Mouse (Mus musculus) embryonic facial prominence, embryonic 12.5 days (tissue): ENCODE measurements at regions not wholly inside any gene's neighbourhood (a gene's known extent, or its start where the extent isn't known, plus 50 kb on each side); places are given as distances from the start of the nearest gene placed in this dataset.

Source experiments
- ATAC-seq: fragments of 200-750 bp; cut with Nextera tagmentation; 2 replicates; pipeline ENCODE4 v1.8.0; 2017; ENCODE audit not compliant: insufficient number of reproducible peaks, insufficient read depth, low FRiP score, low TSS enrichment
- H3K27ac ChIP-seq: fragments of 300-500 bp; sonication (generic); 2 replicates; pipeline ENCODE4 v1.5.1; 2016; ENCODE audit warnings: mild to moderate bottlenecking
- H3K27me3 ChIP-seq: fragments of 300-500 bp; sonication (generic); 2 replicates; pipeline ENCODE4 v1.6.1; 2016; ENCODE audit warnings: mild to moderate bottlenecking, moderate library complexity
- H3K36me3 ChIP-seq: fragments of 300-500 bp; sonication (generic); 2 replicates; pipeline ENCODE4 v1.6.1; 2016; ENCODE audit warnings: mild to moderate bottlenecking
- H3K4me1 ChIP-seq: fragments of 300-500 bp; sonication (generic); 2 replicates; pipeline ENCODE4 v1.6.1; 2016
- H3K4me2 ChIP-seq: fragments of 300-500 bp; sonication (generic); replicated peaks from 2 replicates; pipeline ENCODE4 v1.6.1; 2016; ENCODE audit warnings: mild to moderate bottlenecking, moderate library complexity
- H3K4me3 ChIP-seq: fragments of 300-500 bp; sonication (generic); 2 replicates; pipeline ENCODE4 v1.5.1; 2016; ENCODE audit warnings: mild to moderate bottlenecking
- H3K9ac ChIP-seq: fragments of 300-500 bp; sonication (generic); 2 replicates; pipeline ENCODE4 v1.6.1; 2016; ENCODE audit warnings: mild to moderate bottlenecking, moderate library complexity
- H3K9me3 ChIP-seq: fragments of 300-500 bp; sonication (generic); 2 replicates; pipeline ENCODE4 v1.6.1; 2016; ENCODE audit warnings: mild to moderate bottlenecking, moderate library complexity
- WGBS: fragments of 180-500 bp; shearing (Covaris S2); methylation state at CpG from one replicate; pipeline ENCODE4 v1.1.7; 2016; 5-methylcytosine and 5-hydroxymethylcytosine counted together

DNA sequence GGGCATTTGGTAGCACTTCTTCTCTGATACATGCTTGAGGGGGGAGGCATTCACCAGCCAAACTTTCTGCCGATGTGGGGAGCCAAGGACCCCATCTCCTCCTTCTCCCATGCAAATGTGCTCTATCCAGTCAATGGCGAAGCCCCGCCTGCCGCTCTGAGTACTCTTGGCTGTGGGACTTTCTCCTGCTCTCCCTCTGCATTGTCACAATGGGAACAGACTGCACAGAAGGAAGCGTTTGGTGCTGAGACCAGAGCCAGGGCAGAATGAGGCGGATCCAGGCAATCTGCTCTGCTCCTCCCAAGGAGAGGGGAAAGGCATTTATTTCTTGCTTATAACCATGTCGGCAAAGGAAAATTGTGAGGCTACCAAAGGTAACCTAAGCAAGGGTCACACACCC lies 123.1 kb downstream of the Sec61b start:
- WGBS, result 76% methylated on average over 7 of the region's 7 CpGs
- H3K4me3 ChIP-seq, result no peak overlapping the region
- H3K9me3 ChIP-seq, result no peaks in the 10 kb centered on the region
- H3K36me3 ChIP-seq, result no peaks in the 10 kb centered on the region
- no peak overlapping the region for H3K9ac ChIP-seq
- H3K4me1 ChIP-seq, result peaks cover 3% of the 10 kb centered on the region
- H3K4me2 ChIP-seq, result no peak overlapping the region
- 0 out of 2 replicates have a peak, but pooled peaks cover 2% of the 10 kb centered on the region for H3K27me3 ChIP-seq
- no peak overlapping the region for H3K27ac ChIP-seq
- no peak for ATAC-seq

DNA sequence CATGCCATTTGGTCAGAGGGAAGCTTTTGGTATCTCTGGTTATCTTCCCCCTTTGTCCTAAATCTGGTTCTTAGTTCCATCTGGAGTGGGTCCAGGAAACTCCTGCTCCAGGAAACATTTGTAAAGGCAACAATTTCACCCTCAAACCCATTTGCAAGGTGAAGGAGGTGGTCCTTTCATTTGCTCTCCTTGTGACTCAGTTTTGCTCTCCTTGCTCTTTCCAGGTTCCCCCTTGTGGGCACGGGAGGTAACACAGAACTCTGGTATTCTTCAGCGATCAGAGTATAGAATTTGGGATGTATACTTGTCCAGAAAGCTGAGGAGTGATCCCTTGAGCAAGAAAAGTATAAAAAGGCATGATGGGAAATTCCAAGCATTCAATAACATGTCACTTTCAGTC lies 123.8 kb downstream of the Sec61b start:
- no peak overlapping the region for H3K4me2 ChIP-seq
- WGBS, result 33% methylated on average over 2 of the region's 2 CpGs
- no peaks in the 10 kb centered on the region for H3K9me3 ChIP-seq
- H3K9ac ChIP-seq, result no peak overlapping the region
- H3K4me1 ChIP-seq, result peaks cover 9% of the 10 kb centered on the region
- ATAC-seq, result no peak
- H3K4me3 ChIP-seq, result no peak overlapping the region
- H3K27ac ChIP-seq, result no peak overlapping the region
- no peaks in the 10 kb centered on the region for H3K36me3 ChIP-seq
- H3K27me3 ChIP-seq, result 0 out of 2 replicates have a peak, but pooled peaks cover 2% of the 10 kb centered on the region

DNA sequence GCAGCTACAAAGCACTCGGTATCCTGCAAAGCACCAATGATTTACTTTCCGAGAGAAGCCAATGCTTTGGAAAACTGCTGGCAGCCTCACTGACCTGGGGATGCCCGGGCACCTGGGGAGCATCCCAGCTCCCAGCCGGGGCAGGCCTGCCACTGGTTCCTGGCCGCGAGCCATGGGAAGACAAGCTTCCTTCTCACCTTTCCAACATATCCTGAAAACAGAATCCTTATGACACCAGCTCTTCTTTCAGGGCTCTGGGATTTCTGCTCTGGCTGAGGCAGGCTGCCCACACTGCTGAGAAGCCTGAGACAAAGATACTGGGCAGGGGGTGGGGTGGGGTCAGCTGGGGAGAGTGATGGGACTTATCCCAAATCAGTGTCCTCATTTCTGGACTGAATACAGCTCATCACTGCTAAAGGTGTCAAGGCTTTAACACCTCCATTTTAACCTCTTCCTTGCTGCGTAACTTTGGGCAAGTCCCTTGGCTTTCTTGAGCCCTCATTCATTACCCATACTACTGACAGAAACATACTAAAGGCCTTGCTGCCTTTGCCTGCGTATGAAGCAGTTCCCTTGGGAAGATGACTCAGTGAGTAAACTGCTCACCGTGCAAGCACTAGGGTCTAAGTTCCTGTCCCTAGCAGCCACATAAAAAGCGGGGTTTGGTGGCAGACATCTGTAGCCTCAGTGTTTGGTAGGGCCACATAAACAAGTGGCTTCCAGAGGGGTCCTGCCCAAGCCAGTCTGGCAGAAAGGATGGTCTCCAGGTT lies 127.0 kb downstream of the Sec61b start:
- H3K9me3 ChIP-seq, result no peaks in the 10 kb centered on the region
- no peak overlapping the region for H3K27ac ChIP-seq
- peaks cover 21% of the 10 kb centered on the region for H3K4me1 ChIP-seq
- no peaks in the 10 kb centered on the region for H3K27me3 ChIP-seq
- no peak overlapping the region for H3K4me2 ChIP-seq
- 74% methylated on average over 10 of the region's 10 CpGs for WGBS
- ATAC-seq, result no peak
- H3K36me3 ChIP-seq, result no peaks in the 10 kb centered on the region
- no peak overlapping the region for H3K4me3 ChIP-seq
- no peak overlapping the region for H3K9ac ChIP-seq

DNA sequence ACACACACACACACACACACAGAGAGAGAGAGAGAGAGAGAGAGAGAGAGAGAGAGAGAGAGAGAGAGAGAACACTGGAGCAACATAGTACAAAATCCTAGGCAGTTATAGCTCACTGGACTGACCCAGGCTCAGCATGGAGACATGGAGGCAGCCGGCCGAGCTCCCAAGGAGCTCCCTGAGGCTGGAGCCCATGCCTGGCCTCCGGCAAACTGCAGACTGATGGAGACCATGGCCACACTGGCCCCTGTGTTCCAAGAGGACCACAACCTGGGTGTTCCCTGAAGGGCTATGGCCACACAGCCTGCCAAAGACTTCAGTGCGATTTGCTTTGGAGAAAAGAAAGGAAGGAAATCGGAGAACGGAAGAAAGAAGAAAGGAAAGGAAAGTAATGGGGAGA lies 128.9 kb downstream of the Sec61b start:
- H3K27ac ChIP-seq, result peak overlapping the region; percentile 84
- 34% methylated on average over 6 of the region's 6 CpGs for WGBS
- H3K27me3 ChIP-seq, result no peaks in the 10 kb centered on the region
- H3K4me1 ChIP-seq, result peaks cover 21% of the 10 kb centered on the region
- H3K4me2 ChIP-seq, result peak overlapping the region; percentile 49
- H3K4me3 ChIP-seq, result peak overlapping the region; percentile 27
- H3K9me3 ChIP-seq, result no peaks in the 10 kb centered on the region
- H3K36me3 ChIP-seq, result no peaks in the 10 kb centered on the region
- ATAC-seq, result 0 out of 2 replicates have a peak, but pooled peaks have one; percentile 48
- peak overlapping the region; percentile 34; the same call in 1 of the 2 replicates for H3K9ac ChIP-seq

DNA sequence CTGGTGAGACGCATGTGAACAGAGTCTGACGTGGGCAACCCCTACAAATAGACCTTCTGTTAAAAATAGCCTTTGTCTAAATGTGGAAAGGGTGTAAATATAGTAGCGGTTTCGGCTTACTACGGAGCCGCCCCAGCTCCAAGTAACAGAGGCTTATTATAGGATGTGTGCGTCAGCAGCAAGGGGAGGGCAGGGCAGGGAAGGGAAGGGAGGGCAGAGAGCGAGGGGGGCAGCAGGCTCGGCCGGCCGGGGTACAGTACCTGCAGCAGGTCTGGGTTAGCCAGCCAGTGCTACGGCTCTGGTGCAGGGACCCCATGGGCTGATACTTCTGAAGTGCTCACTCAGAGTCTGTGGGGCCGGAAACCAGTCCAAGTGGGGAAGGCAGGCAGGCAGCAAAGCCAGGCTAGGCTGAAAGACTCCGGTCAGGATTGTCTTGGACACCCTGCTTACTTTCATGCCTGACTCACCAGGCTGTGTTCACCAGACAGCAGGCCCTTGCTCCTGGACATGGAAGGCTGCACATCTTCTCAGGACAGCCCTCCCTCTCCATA lies 129.5 kb downstream of the Sec61b start:
- peak; percentile 78 for ATAC-seq

DNA sequence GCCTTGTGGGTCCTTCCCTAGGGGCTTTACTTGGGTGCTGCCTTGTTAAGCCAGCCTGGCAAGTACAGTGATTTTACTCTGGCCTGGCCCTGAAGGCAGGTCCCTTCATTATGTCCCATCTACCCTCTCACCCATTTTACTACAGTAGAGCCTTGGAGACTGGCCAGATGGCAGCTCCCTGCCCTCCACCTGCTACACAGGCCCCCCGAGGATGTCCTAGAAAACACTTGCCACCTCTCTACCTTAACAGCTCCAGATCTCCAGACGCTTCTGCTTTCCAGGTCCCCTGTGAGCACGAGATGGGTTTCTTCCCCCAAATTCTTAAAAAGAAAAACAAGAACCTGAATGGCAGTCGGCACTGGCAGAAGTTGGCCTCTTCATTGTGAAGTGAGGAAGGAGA lies 131.2 kb downstream of the Sec61b start:
- Histone ChIP-seq H3K4me1 (peaks cover 25% of the 10 kb centered on the region), H3K36me3 (no peaks in the 10 kb centered on the region), H3K4me3 (no peak overlapping the region), H3K27ac (no peak overlapping the region), H3K4me2 (no peak overlapping the region), H3K9me3 (no peaks in the 10 kb centered on the region), H3K27me3 (no peaks in the 10 kb centered on the region), H3K9ac (no peak overlapping the region)
- no peak for ATAC-seq
- WGBS, result 85% methylated on average over 4 of the region's 4 CpGs

More for the DNA sequence above, 129.5 kb downstream of the Sec61b start:
- Histone ChIP-seq H3K9me3 (no peaks in the 10 kb centered on the region), H3K36me3 (no peaks in the 10 kb centered on the region), H3K9ac (peak overlapping the region; percentile 34; the same call in 1 of the 2 replicates), H3K27me3 (no peaks in the 10 kb centered on the region), H3K4me1 (peaks cover 21% of the 10 kb centered on the region), H3K4me2 (peak overlapping the region; percentile 49), H3K27ac (peak overlapping the region; percentile 84), H3K4me3 (peak overlapping the region; percentile 27)
- 20% methylated on average over 14 of the region's 14 CpGs for WGBS

DNA sequence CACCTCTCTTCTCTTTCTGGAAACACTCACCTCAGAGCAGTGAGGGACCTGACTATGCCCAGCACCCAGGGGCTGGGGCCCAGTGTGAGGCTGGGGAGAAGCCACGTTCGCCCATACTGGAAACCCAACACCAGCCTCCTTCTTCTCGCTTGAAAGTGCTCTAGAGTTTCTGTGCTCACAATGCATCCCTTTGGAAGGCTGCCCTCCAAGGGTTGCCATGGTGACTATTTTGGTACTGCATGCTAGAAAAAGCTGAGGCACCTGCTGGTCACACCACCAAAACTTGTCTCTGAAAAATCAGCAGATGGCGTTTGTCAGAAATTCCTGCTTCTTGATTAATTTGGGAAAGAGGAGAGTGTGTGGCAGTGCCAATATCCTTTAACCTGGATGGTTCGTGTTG lies 134.2 kb downstream of the Sec61b start:
- no peak overlapping the region for H3K4me2 ChIP-seq
- ATAC-seq, result no peak
- H3K27ac ChIP-seq, result no peak overlapping the region
- H3K4me3 ChIP-seq, result no peak overlapping the region
- no peaks in the 10 kb centered on the region for H3K9me3 ChIP-seq
- no peaks in the 10 kb centered on the region for H3K36me3 ChIP-seq
- no peak overlapping the region for H3K9ac ChIP-seq
- H3K27me3 ChIP-seq, result no peaks in the 10 kb centered on the region
- 53% methylated on average over 5 of the region's 5 CpGs for WGBS
- peaks cover 18% of the 10 kb centered on the region for H3K4me1 ChIP-seq

DNA sequence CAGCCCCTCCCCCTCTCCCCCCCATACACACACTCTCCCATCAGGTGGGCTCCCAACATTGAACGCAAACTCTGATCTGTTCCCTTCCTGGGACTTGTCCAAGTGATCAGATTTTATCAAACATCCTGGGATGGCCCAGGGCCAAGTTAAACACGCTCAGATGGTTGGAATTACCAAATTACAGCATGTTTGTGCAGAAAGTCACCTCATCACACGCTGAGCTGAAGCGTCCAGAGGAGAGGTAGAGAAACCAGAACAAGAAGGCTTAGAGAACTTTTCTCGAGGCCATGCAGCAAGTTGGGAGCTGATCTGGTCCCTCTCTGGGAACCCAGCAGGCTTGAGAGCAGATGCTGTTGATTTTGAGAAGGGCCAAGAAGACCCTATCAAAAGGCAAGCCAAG lies 136.5 kb downstream of the Sec61b start:
- H3K36me3 ChIP-seq, result no peaks in the 10 kb centered on the region
- 0 out of 2 replicates have a peak, but pooled peaks have one; percentile 69 for ATAC-seq
- no peak overlapping the region for H3K4me3 ChIP-seq
- no peak overlapping the region for H3K4me2 ChIP-seq
- WGBS, result 24% methylated on average over 5 of the region's 5 CpGs
- no peaks in the 10 kb centered on the region for H3K9me3 ChIP-seq
- peaks cover 10% of the 10 kb centered on the region for H3K4me1 ChIP-seq
- no peaks in the 10 kb centered on the region for H3K27me3 ChIP-seq
- peak overlapping the region; percentile 50; the same call in 1 of the 2 replicates for H3K27ac ChIP-seq
- no peak overlapping the region for H3K9ac ChIP-seq

DNA sequence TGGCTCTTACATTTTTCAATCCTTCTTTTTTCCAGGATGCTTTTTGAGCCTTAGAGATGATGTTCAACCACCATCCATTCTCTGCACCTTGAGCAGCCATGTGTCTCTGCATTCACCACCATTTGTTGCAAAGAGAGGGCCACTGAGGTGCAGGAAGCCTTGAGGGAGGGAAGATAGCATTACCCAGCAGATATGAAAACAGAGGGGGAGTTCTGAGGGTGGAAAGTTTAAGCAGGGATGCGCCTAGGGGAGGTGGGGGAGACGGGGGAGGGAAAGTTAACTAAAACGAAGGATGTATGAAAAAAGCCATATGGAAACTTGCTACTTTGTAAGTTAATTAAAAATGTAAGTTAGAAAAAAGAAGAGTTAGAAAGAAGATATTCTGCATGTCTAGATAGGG lies 142.1 kb downstream of the Sec61b start:
- 81% methylated on average over 3 of the region's 3 CpGs for WGBS
- H3K4me3 ChIP-seq, result no peak overlapping the region
- no peak for ATAC-seq
- no peaks in the 10 kb centered on the region for H3K9me3 ChIP-seq
- H3K9ac ChIP-seq, result no peak overlapping the region
- H3K4me2 ChIP-seq, result no peak overlapping the region
- H3K36me3 ChIP-seq, result no peaks in the 10 kb centered on the region
- H3K27ac ChIP-seq, result no peak overlapping the region
- H3K27me3 ChIP-seq, result no peaks in the 10 kb centered on the region
- H3K4me1 ChIP-seq, result no peaks in the 10 kb centered on the region

DNA sequence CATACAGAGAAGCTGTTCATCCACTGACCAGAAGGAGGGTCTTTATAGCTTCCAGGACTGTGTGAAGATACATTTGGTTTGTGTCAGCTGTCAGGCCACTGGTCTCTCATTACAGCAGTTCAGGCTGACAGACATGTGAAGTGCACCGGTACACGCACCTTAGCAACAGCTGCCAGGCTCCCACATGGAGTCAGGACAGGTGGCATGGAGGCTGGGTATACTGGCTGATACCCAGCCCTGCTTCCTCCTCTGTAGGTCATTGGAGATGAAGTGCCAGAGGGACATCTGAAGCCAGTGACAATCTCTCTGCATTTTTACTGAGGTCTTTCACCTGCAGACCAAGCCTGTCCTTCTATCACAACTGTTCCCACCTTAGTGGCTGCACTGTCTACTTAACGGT lies 146.2 kb downstream of the Sec61b start:
- no peak for ATAC-seq
- no peaks in the 10 kb centered on the region for H3K36me3 ChIP-seq
- H3K4me3 ChIP-seq, result no peak overlapping the region
- H3K4me1 ChIP-seq, result no peaks in the 10 kb centered on the region
- H3K9ac ChIP-seq, result no peak overlapping the region
- H3K9me3 ChIP-seq, result no peaks in the 10 kb centered on the region
- H3K27me3 ChIP-seq, result no peaks in the 10 kb centered on the region
- H3K4me2 ChIP-seq, result no peak overlapping the region
- no peak overlapping the region for H3K27ac ChIP-seq
- 78% methylated on average over 3 of the region's 3 CpGs for WGBS

DNA sequence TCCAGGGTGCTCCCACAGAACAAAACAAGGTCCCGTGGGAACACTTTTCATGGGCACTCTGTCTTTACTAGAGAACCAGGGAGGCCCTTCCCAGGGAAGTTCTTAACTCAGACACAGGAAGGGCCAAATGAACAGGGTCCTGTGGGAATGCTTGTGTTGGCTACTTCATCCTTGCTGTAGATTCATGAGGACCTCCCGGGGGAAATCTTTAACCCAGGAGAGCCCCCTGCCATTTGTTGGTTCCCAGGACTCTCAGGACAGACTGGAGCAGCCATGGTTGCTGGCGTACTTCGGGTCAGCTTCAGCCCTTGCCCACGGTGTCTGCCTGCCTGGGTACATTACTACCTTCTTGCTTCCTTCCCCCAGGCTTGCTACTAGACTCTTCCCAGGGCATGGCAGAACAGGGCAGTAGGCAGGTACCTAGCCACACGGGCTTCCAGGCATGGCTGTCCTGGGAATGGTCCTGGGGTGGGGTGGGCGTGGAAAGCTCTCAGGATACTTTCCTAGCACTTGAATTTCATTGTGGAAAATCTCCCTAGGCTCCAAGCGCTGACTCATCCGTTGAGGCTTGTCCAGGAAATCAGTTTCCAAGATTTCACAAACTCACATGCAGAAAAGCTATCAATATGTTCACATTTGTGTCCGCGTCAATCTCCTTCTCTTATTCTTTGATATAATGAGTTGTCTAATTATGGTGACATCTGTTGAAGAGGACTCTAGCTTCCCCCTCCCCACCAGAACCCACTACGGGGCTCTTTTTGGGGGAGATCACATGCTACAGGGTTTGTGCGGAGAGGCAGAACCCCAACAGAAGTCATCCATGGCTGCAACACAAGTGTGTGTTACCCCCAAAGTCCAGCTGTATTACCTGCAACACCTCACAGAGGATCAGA lies 148.6 kb downstream of the Sec61b start:
- no peak overlapping the region for H3K9ac ChIP-seq
- H3K4me3 ChIP-seq, result no peak overlapping the region
- H3K4me1 ChIP-seq, result no peaks in the 10 kb centered on the region
- no peak for ATAC-seq
- no peaks in the 10 kb centered on the region for H3K27me3 ChIP-seq
- no peak overlapping the region for H3K4me2 ChIP-seq
- H3K9me3 ChIP-seq, result no peaks in the 10 kb centered on the region
- WGBS, result 90% methylated on average over 13 of the region's 13 CpGs
- no peak overlapping the region for H3K27ac ChIP-seq
- no peaks in the 10 kb centered on the region for H3K36me3 ChIP-seq
